Mouse (Mus musculus) adrenal gland (tissue): Measurements from ENCODE around the gene Il1f9.
"Not testable (repeated sequence)": the region's sequence is repeated elsewhere in the genome, so short reads cannot be mapped to it uniquely, and the experiment has no call there.

Source experiments
- intact Hi-C: fragments of 180-260 bp; cut with DNase I; formaldehyde crosslinking; loops from one replicate; pipeline ENCODE4 v1.15.1; 2025
- long read RNA-seq, 2 experiments: library from polyadenylated mRNA; unstranded; transcript quantifications; one replicate each; pipeline ENCODE4 v2.0.0; 2020; ENCODE audit warnings: borderline replicate concordance in 1 of 2; ENCODE audit not compliant: insufficient replicate concordance in 1 of 2

The Il1f9 gene
- long read RNA-seq, experiment 1 = 0 reads
- long read RNA-seq, experiment 2 = 0 reads

- intact Hi-C loops = no loop called here
Observed at GRCm38 (mm10) chr2:24186176-24186575, at the start of gene Il1f9. Il1f9 (plus strand) TSS chr2:24186476.

- intact Hi-C loops = no loop called here
Observed at GRCm38 (mm10) chr2:24152861-24153260, 33.4 kb upstream of the Il1f9 start, which contains the start of gene Il1f8. Il1f8 (plus strand) TSS chr2:24153161.

- intact Hi-C loops = not testable (repeated sequence)
Observed at GRCm38 (mm10) chr2:24181683-24182331, 4.5 kb upstream of the Il1f9 start.

- intact Hi-C loops = not testable (repeated sequence)
Observed at GRCm38 (mm10) chr2:24182423-24183147, 3.7 kb upstream of the Il1f9 start.

- intact Hi-C loops = not testable (repeated sequence)
Observed at GRCm38 (mm10) chr2:24184092-24184491, 2.2 kb upstream of the Il1f9 start.

GRCm38 (mm10) chr2:24187585-24187984 is 1.3 kb downstream of the Il1f9 start:
- intact Hi-C loops = no loop called here

- intact Hi-C loops = no loop called here
Observed at GRCm38 (mm10) chr2:24188189-24188588, 1.9 kb downstream of the Il1f9 start.

- intact Hi-C loops = no loop called here
Observed at GRCm38 (mm10) chr2:24215118-24215517, 28.8 kb downstream of the Il1f9 start, which contains the start of gene Il1f6. Il1f6 (plus strand) TSS chr2:24215418.

- intact Hi-C loops = no loop called here
Observed at GRCm38 (mm10) chr2:24227191-24227590, 40.9 kb downstream of the Il1f9 start.
